Mouse (Mus musculus): ENCODE results near the gene Fbxo27.
"Not testable (repeated sequence)": the region's sequence is repeated elsewhere in the genome, so short reads cannot be mapped to it uniquely, and the experiment has no call there.

The Fbxo27 gene

GRCm38 (mm10) chr7:28692545-28693320 lies at the start of gene Fbxo27:
Fbxo27 (plus strand) TSS chr7:28692849.
- DNase-seq (ENCODE audit: low spot score in 2 of 2), result no peak

- DNase-seq (ENCODE audit: low spot score in 2 of 2), result no peak
These were observed 47.3 kb upstream of the Fbxo27 start for GRCm38 (mm10) chr7:28645366-28645765.

GRCm38 (mm10) chr7:28645947-28646475 lies 46.6 kb upstream of the Fbxo27 start:
- no peak for DNase-seq (ENCODE audit: low spot score in 2 of 2)

GRCm38 (mm10) chr7:28647016-28647415 lies 45.6 kb upstream of the Fbxo27 start:
- DNase-seq (ENCODE audit: low spot score in 2 of 2), result no peak

GRCm38 (mm10) chr7:28651157-28651556 lies 41.5 kb upstream of the Fbxo27 start:
- no peak for DNase-seq (ENCODE audit: low spot score in 2 of 2)

- no peak for DNase-seq (ENCODE audit: low spot score in 2 of 2)
These were observed 36.2 kb upstream of the Fbxo27 start for GRCm38 (mm10) chr7:28656430-28656829.

GRCm38 (mm10) chr7:28665620-28666579 lies 26.7 kb upstream of the Fbxo27 start:
- no peak for DNase-seq (ENCODE audit: low spot score in 2 of 2)

- DNase-seq (ENCODE audit: low spot score in 2 of 2), result no peak
These were observed 21.5 kb upstream of the Fbxo27 start for GRCm38 (mm10) chr7:28671172-28671571.

GRCm38 (mm10) chr7:28672276-28672675 lies 20.4 kb upstream of the Fbxo27 start:
- DNase-seq (ENCODE audit: low spot score in 2 of 2), result no peak

- DNase-seq (ENCODE audit: low spot score in 2 of 2), result not testable (repeated sequence)
These were observed 19.9 kb upstream of the Fbxo27 start for GRCm38 (mm10) chr7:28672786-28673185.

- DNase-seq (ENCODE audit: low spot score in 2 of 2), result no peak
These were observed 17.7 kb upstream of the Fbxo27 start for GRCm38 (mm10) chr7:28674994-28675393.

- no peak for DNase-seq (ENCODE audit: low spot score in 2 of 2)
These were observed 16.9 kb upstream of the Fbxo27 start for GRCm38 (mm10) chr7:28675746-28676145.

- DNase-seq (ENCODE audit: low spot score in 2 of 2), result no peak
These were observed 15.7 kb upstream of the Fbxo27 start for GRCm38 (mm10) chr7:28676811-28677541.

GRCm38 (mm10) chr7:28677624-28678023 lies 15.0 kb upstream of the Fbxo27 start:
- DNase-seq (ENCODE audit: low spot score in 2 of 2), result no peak

- DNase-seq (ENCODE audit: low spot score in 2 of 2), result no peak
These were observed 1.6 kb upstream of the Fbxo27 start for GRCm38 (mm10) chr7:28691075-28691474.

- peak; percentile 73 to 78 for DNase-seq (ENCODE audit: low spot score in 2 of 2)
These were observed 795 bp downstream of the Fbxo27 start for GRCm38 (mm10) chr7:28693321-28693966.

- no peak for DNase-seq (ENCODE audit: low spot score in 2 of 2)
These were observed 1.8 kb downstream of the Fbxo27 start for GRCm38 (mm10) chr7:28694423-28694822.

GRCm38 (mm10) chr7:28694966-28695511 lies 2.4 kb downstream of the Fbxo27 start:
- DNase-seq (ENCODE audit: low spot score in 2 of 2), result no peak

GRCm38 (mm10) chr7:28697277-28697676 lies 4.6 kb downstream of the Fbxo27 start:
- no peak for DNase-seq (ENCODE audit: low spot score in 2 of 2)

GRCm38 (mm10) chr7:28700269-28700668 lies 7.6 kb downstream of the Fbxo27 start:
- no peak for DNase-seq (ENCODE audit: low spot score in 2 of 2)

- DNase-seq (ENCODE audit: low spot score in 2 of 2), result not testable (repeated sequence)
These were observed 8.7 kb downstream of the Fbxo27 start for GRCm38 (mm10) chr7:28701306-28701705.

Measured in spleen, postnatal 4 days (tissue).